Mouse (Mus musculus) common myeloid progenitor, adult 5-6 weeks (primary cell): ENCODE data around the gene Il22ra1. TPM values are rescaled to one million over a fixed set of nuclear protein-coding genes. Genes with fewer than 3 reads are reported as not detected.
A peak's percentile ranks its signal among the peaks of the same experiment; 100 is the strongest.

ENCODE experiments used
- ATAC-seq: replicated peaks from 2 replicates; pipeline ENCODE4 v1.8.0; 2016; ENCODE audit warnings: low read depth, mild to moderate bottlenecking, moderate TSS enrichment, inconsistent platforms; ENCODE audit not compliant: poor library complexity, severe bottlenecking
- total RNA-seq: library from RNA; stranded (forward); fragments of 200-1000, 187-1606 nt; gene quantifications from 2 replicates; pipeline ENCODE4 v1.2.3, GENCODE M21; 2017

The Il22ra1 gene
- total RNA-seq, 1 experiment from 2014 or later = not detected

- ATAC-seq = no peak
Measured at GRCm38 (mm10) chr4:135730951-135731350, 3.0 kb downstream of the Il22ra1 start.

GRCm38 (mm10) chr4:135733901-135734300 is 5.9 kb downstream of the Il22ra1 start:
- no peak for ATAC-seq

DNA sequence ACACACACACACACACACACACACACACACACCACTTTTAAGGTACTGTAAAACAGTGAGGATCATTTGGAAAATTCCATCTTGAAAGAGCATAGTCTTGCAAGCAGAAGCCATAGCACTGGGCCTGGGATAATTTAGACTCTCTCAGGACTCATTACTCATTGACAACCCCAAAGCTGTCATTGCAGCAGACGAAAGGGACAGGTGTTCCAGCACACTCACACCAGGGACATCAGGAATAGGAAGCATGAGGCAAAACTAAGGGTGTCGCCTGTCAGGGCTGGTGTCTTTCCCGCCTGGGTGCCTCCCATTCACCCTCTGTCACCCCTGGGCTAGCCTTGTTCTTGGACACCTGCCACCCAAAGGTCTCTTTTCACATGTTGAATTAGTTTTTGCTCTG is 8.9 kb downstream of the Il22ra1 start:
- ATAC-seq = no peak

- no peak for ATAC-seq
Measured at GRCm38 (mm10) chr4:135738237-135738636, 10.3 kb downstream of the Il22ra1 start.

DNA sequence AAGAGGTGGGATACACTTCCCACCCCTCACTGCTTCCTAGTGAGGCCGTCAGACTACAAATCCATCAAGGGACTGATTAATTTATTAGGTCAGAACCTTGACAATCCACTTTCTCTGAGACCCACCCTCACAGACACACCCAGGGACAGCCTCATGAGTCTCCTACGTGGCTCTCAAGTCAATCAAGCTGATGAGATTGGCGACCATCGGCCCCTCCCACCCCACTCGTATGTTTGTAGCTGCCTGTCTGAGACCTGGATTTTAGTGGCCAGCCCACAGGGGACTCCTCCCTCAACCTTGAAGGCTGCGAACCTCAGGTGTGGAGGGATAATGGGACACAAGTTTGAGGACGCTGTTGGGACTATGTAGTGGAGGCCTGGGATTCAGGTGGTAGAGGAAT is 11.2 kb downstream of the Il22ra1 start:
- ATAC-seq = no peak

GRCm38 (mm10) chr4:135739672-135740071 is 11.7 kb downstream of the Il22ra1 start:
- peak; percentile 39; the same call in 1 of the 2 replicates for ATAC-seq

GRCm38 (mm10) chr4:135743520-135743919 is 15.5 kb downstream of the Il22ra1 start:
- ATAC-seq = no peak

- no peak for ATAC-seq
Measured at GRCm38 (mm10) chr4:135744726-135745448, 16.9 kb downstream of the Il22ra1 start.

- no peak for ATAC-seq
Measured at GRCm38 (mm10) chr4:135745613-135746012, 17.6 kb downstream of the Il22ra1 start.

DNA sequence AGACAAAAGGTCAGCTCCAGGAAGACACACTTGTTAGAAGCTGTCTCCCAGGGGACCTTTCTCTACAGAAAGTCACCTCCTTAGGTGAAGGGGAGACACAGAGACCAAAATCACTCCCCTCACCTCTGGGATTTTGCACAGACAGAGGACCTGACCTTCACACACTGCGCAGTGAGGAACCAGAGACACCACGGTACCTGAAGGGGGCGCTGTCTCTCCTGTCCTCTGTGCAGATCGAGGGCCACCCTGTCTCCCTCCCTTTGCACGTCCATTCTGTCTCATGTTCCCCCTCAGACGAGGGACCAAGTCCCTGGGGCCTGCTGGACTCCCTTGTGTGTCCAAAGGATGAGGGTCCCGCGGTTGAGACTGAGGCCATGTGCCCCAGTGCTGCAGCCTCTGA is 22.9 kb downstream of the Il22ra1 start:
- ATAC-seq = no peak

- no peak for ATAC-seq
Measured at GRCm38 (mm10) chr4:135752106-135752778, 24.3 kb downstream of the Il22ra1 start.

DNA sequence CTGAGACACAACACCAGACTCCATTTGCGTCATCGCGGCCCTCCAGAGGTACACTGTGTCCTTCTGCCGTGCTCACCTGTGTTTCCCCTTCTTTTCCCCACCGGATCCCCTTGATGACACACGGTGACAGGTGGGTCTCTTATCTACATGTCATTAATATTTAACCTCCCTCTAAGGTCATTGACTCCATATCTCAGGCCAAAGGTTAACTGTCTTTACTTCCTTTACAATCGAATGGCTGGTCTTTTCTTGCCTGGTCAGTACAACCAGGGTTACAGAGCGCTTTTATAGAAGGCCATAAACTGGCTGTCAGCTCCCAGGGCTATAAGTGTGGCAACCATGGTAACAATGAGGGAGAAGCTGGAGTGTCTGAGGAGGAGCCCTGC is 24.8 kb downstream of the Il22ra1 start:
- ATAC-seq = no peak

DNA sequence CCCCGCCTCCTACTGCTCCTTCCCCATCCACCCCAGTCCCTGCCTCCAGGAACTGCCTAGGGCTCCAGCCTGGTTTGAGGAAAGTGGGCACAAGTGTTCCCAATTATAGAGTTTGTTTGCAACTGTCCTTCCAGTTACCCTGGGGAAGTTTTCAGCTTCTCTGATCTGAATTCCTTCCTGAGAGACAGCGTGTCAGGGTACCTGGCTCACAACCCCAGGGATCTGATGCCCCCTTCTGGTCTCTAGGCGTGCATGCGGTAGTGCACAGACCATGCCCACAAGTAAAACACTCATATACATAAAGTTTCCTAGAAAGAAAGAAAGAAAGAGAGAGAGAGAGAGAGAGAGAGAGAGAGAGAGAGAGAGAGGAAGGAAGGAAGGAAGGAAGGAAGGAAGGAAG is 30.4 kb downstream of the Il22ra1 start:
- ATAC-seq = no peak

DNA sequence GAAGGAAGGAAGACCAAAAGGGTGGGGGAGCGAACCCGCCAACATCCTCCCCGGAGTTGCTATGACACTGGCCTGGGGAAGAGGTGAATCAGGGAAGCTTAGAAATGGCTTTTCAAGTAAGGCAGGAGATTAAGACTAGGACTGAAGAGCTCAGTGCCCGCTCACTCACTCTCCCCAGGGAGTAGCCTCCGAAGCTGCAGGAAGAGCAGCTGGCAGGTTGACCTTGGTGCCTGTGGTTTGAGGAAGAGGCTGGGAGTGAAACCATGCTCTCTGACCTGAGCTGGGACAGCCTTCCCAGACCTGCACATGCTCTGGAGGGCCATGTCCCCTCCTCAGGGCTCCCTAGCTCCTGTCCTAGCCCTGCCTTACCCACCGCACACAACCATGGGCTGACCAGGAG is 30.9 kb downstream of the Il22ra1 start:
- ATAC-seq = no peak

- ATAC-seq = no peak
Measured at GRCm38 (mm10) chr4:135759356-135759976, 31.5 kb downstream of the Il22ra1 start, which contains the start of gene Myom3. TSS of gene Myom3 (plus strand) at chr4:135759715.

DNA sequence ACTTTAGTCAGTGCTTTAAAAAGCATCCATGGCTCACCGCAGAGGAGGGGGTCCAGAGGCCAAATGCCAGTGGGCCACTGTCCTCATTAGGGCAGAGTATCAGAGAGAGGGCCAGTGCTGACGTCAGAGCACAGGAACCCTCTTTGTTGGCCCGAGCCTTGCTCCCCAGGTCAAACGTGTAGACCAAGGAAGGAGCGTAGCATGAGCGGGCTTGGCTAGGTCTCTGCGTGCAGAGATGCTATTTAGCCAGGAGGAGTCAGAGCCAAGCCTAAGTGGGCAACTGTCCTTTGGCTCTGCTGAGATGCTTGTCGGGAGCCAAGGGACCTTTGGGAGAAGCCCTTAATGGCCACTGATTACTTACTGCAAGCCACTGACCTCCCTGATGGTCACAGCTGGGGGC is 33.1 kb downstream of the Il22ra1 start:
- ATAC-seq = no peak

DNA sequence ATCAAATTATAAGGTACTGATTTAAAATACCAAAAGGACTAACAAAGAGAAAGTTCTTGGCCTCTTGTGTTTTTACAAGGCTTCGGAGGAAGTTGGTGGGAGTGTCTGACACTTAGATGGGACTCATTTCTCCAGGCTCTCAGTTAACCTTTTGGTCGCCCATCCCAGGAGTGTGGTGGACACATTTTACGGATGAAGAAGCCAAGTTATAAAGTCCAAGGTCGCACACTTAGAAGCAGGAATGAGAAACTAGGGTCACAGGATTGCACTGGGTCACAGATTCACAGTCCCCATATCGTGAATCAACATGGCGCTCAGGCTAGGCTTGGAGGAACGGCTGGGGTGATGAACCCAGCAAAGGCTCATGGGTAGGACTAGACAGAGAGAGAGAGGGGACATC is 33.6 kb downstream of the Il22ra1 start:
- no peak for ATAC-seq

DNA sequence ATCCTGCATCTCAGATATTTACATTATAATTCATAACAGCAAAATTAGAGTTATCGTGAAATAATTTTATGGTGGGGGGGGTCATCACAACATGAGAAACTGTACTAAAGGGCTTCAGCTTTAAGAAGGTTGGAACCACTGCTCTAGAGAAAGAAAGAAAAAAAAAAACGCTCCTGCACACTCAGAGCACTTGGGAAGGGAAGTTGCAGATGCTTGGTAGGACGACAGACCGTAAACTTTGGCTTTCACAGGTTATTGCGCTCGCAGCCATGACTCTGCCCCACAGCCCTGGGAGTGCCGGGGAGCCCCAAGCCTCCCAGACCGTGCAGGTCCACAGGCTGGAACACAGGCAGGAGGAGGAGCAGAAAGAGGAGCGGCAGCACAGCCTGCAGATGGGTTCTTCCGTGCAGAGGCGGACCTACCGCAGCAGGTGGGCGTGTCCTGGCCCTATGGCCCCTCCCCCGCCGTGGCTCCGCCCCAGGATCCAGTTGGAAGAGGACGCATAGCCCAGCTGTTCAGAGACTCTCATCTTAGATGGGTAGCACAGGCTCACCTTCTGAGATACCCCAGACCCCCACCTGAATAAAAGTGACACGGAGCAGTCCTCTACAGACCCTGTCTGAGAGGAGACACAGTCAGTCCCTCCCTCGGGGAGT is 34.4 kb downstream of the Il22ra1 start:
- ATAC-seq = peak; percentile 95

DNA sequence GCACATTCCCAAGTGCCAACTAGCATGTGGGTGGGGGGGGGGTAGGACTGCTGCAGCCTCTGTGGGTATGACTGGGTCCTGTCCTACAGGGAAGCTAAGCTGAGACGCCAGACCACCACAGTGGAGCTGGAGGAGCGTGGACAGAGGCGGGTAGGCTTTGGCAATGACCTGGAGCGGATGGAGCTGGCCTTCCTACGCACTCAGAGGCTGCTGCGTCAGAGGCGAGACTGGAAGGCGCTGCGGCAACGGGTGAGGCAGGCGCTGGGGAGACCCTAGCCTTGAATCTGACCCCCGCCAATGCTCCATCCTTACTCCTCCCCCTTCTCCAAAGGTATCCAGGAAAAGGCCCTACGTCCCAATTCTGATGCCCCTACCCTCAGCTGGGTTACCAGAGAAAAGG is 36.7 kb downstream of the Il22ra1 start:
- ATAC-seq = no peak

DNA sequence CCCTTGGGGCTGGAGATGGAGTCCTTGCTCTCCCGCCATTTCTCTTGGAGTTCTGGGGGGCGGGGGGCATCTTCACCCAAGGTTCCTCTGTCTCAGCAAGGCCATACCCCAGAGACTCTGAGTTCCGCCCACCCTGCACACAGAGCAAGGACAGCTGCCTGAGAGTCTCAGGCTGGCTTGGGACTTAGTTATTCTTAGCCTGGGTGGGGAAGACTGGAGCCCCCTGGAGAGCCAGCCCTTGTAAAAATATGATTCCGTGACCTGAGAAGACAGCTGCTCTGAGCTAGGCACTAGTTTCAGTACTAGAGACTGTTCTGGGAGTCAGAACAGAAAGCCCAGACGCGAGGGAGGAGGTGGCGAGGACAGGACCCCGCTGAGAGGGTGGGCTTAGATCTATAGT is 37.7 kb downstream of the Il22ra1 start:
- no peak for ATAC-seq

GRCm38 (mm10) chr4:135766976-135767375 is 39.0 kb downstream of the Il22ra1 start:
- ATAC-seq = no peak
